Mouse (Mus musculus): ENCODE measurements around the gene Rbbp5.
"Not testable (repeated sequence)": the region's sequence is repeated elsewhere in the genome, so short reads cannot be mapped to it uniquely, and the experiment has no call there.

Gene Rbbp5

GRCm38 (mm10) chr1:132476928-132477691, at the start of gene Rbbp5:
Gene Rbbp5 (plus strand): TSS chr1:132477365.
- peak; percentile 83 to 85 for DNase-seq (ENCODE audit: low read depth in 2 of 2, low spot score in 2 of 2)

- no peak for DNase-seq (ENCODE audit: low read depth in 2 of 2, low spot score in 2 of 2)
These were observed 46.3 kb upstream of the Rbbp5 start for GRCm38 (mm10) chr1:132430818-132431217.

- DNase-seq (ENCODE audit: low read depth in 2 of 2, low spot score in 2 of 2): no peak
These were observed 45.4 kb upstream of the Rbbp5 start for GRCm38 (mm10) chr1:132431716-132432115.

- DNase-seq (ENCODE audit: low read depth in 2 of 2, low spot score in 2 of 2): no peak
These were observed 43.8 kb upstream of the Rbbp5 start for GRCm38 (mm10) chr1:132433349-132433748.

- no peak for DNase-seq (ENCODE audit: low read depth in 2 of 2, low spot score in 2 of 2)
These were observed 43.1 kb upstream of the Rbbp5 start for GRCm38 (mm10) chr1:132434032-132434431.

- no peak for DNase-seq (ENCODE audit: low read depth in 2 of 2, low spot score in 2 of 2)
These were observed 40.7 kb upstream of the Rbbp5 start for GRCm38 (mm10) chr1:132436320-132436958.

GRCm38 (mm10) chr1:132436960-132437359, 40.2 kb upstream of the Rbbp5 start:
- DNase-seq (ENCODE audit: low read depth in 2 of 2, low spot score in 2 of 2): no peak

GRCm38 (mm10) chr1:132437389-132437788, 39.8 kb upstream of the Rbbp5 start:
- no peak for DNase-seq (ENCODE audit: low read depth in 2 of 2, low spot score in 2 of 2)

- DNase-seq (ENCODE audit: low read depth in 2 of 2, low spot score in 2 of 2): no peak
These were observed 36.2 kb upstream of the Rbbp5 start for GRCm38 (mm10) chr1:132440896-132441435.

GRCm38 (mm10) chr1:132449742-132450141, 27.4 kb upstream of the Rbbp5 start:
- DNase-seq (ENCODE audit: low read depth in 2 of 2, low spot score in 2 of 2): no peak

GRCm38 (mm10) chr1:132464651-132465050, 12.5 kb upstream of the Rbbp5 start:
- no peak for DNase-seq (ENCODE audit: low read depth in 2 of 2, low spot score in 2 of 2)

GRCm38 (mm10) chr1:132468926-132469325, 8.2 kb upstream of the Rbbp5 start:
- no peak for DNase-seq (ENCODE audit: low read depth in 2 of 2, low spot score in 2 of 2)

- no peak for DNase-seq (ENCODE audit: low read depth in 2 of 2, low spot score in 2 of 2)
These were observed 7.6 kb upstream of the Rbbp5 start for GRCm38 (mm10) chr1:132469519-132469918.

- not testable (repeated sequence) for DNase-seq (ENCODE audit: low read depth in 2 of 2, low spot score in 2 of 2)
These were observed 7.1 kb upstream of the Rbbp5 start for GRCm38 (mm10) chr1:132470031-132470430.

- no peak for DNase-seq (ENCODE audit: low read depth in 2 of 2, low spot score in 2 of 2)
These were observed 6.1 kb upstream of the Rbbp5 start for GRCm38 (mm10) chr1:132471032-132471431.

GRCm38 (mm10) chr1:132471499-132471898, 5.7 kb upstream of the Rbbp5 start:
- DNase-seq (ENCODE audit: low read depth in 2 of 2, low spot score in 2 of 2): no peak

- no peak for DNase-seq (ENCODE audit: low read depth in 2 of 2, low spot score in 2 of 2)
These were observed 4.6 kb upstream of the Rbbp5 start for GRCm38 (mm10) chr1:132472537-132472936.

GRCm38 (mm10) chr1:132474496-132474895, 2.7 kb upstream of the Rbbp5 start:
- DNase-seq (ENCODE audit: low read depth in 2 of 2, low spot score in 2 of 2): no peak

GRCm38 (mm10) chr1:132476575-132476927, 614 bp upstream of the Rbbp5 start:
- no peak for DNase-seq (ENCODE audit: low read depth in 2 of 2, low spot score in 2 of 2)

GRCm38 (mm10) chr1:132479438-132479837, 2.3 kb downstream of the Rbbp5 start:
- no peak for DNase-seq (ENCODE audit: low read depth in 2 of 2, low spot score in 2 of 2)

GRCm38 (mm10) chr1:132481619-132482018, 4.5 kb downstream of the Rbbp5 start:
- no peak for DNase-seq (ENCODE audit: low read depth in 2 of 2, low spot score in 2 of 2)

GRCm38 (mm10) chr1:132483234-132483633, 6.1 kb downstream of the Rbbp5 start:
- no peak for DNase-seq (ENCODE audit: low read depth in 2 of 2, low spot score in 2 of 2)

Data from CD8-positive naive resting alpha-beta T cell, adult 2 months (primary cell).